Mouse (Mus musculus) erythroblast, embryonic 14.5 days (primary cell): ENCODE data around the gene C1qtnf6.

Experiments used
- GATA1 ChIP-seq: IDR thresholded peaks from 2 replicates; pipeline ENCODE4 v1.6.1; 2012; ENCODE audit warnings: low read length, inconsistent platforms, mixed read lengths
- TAL1 ChIP-seq: IDR thresholded peaks from 3 replicates; pipeline ENCODE4 v1.6.1; 2012; ENCODE audit warnings: low read length, inconsistent platforms, mixed read lengths

DNA sequence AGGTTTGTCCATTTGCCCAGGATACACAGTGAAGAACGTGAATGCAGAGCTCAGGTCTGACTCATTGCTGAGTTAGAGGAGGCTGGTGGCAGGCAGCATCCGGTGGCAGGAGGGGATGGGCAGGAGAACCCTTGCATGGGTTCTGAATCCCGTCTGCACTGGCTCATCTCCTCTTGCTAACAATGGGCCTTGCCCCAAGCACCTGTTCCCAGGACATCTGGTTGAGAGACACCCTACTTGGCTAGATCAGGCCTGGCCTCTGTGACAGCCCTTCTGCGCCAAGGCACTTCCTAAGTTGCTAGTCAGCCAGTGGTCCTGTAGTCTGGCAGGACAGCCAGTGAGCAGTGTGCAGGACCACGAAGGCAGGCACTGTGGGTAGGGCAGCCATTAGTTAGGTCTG is 51.7 kb downstream of the C1qtnf6 start:
- no peak for TF ChIP-seq TAL1
- no peak for TF ChIP-seq GATA1
